Mouse (Mus musculus) myocyte (in vitro differentiated cells): ENCODE data around the gene Cmklr1. TPM values are rescaled to one million over a fixed set of nuclear protein-coding genes. Genes with fewer than 3 reads are reported as not detected.

Experiments
- H3K27me3 ChIP-seq: one replicate; pipeline ENCODE4 v1.6.1; 2011; ENCODE audit not compliant: control insufficient read depth, insufficient read depth, insufficient read length
- H3K36me3 ChIP-seq: one replicate; pipeline ENCODE4 v1.6.1; 2011; ENCODE audit not compliant: control insufficient read depth, insufficient read depth
- H3K4me2 ChIP-seq: one replicate; pipeline ENCODE4 v1.6.1; 2011; ENCODE audit warnings: low read depth, control low read depth
- H3K4me3 ChIP-seq: one replicate; pipeline ENCODE4 v1.5.1; 2011; ENCODE audit warnings: mild to moderate bottlenecking, control low read depth, moderate library complexity
- H3K79me2 ChIP-seq: one replicate; pipeline ENCODE4 v1.6.1; 2011; ENCODE audit not compliant: control insufficient read depth, insufficient read depth
- H3ac ChIP-seq: one replicate; pipeline ENCODE4 v1.6.1; 2011; ENCODE audit not compliant: control insufficient read depth, insufficient read length
- CEBPB ChIP-seq: IDR thresholded peaks from 2 replicates; pipeline ENCODE4 v1.6.1; 2011; ENCODE audit warnings: mild to moderate bottlenecking, moderate library complexity; ENCODE audit not compliant: poor library complexity, insufficient read depth, severe bottlenecking
- E2F4 ChIP-seq: IDR thresholded peaks from one replicate; pipeline ENCODE4 v1.6.1; 2011; ENCODE audit warnings: mild to moderate bottlenecking, control low read depth, moderate library complexity; ENCODE audit not compliant: insufficient read depth
- MAX ChIP-seq: IDR thresholded peaks from one replicate; pipeline ENCODE4 v1.6.1; 2011; ENCODE audit warnings: low read depth, mild to moderate bottlenecking, control low read depth
- MYOD1 ChIP-seq, 3 experiments: IDR thresholded peaks; one replicate each; pipeline ENCODE4 v1.6.1; 2011; ENCODE audit warnings: control low read depth in 2 of 3, low read depth in 2 of 3, mild to moderate bottlenecking in 2 of 3, moderate library complexity in 1 of 3; ENCODE audit not compliant: insufficient read length in 2 of 3, control insufficient read depth in 1 of 3
- MYOG ChIP-seq, 3 experiments: IDR thresholded peaks; one replicate each; pipeline ENCODE4 v1.6.1; 2011; ENCODE audit warnings: control low read depth in 2 of 3, low read depth in 2 of 3, mild to moderate bottlenecking in 2 of 3; ENCODE audit not compliant: insufficient read length in 2 of 3, control insufficient read depth in 1 of 3, insufficient read depth in 1 of 3
- POLR2A ChIP-seq: IDR thresholded peaks from one replicate; pipeline ENCODE4 v1.6.1; 2011; ENCODE audit warnings: low read depth, mild to moderate bottlenecking, control low read depth, moderate library complexity; ENCODE audit not compliant: insufficient read length
- POLR2AphosphoS2 ChIP-seq: IDR thresholded peaks from one replicate; pipeline ENCODE4 v1.6.1; 2011; ENCODE audit warnings: low read depth, control low read depth; ENCODE audit not compliant: insufficient read length
- REST ChIP-seq: IDR thresholded peaks from one replicate; pipeline ENCODE4 v1.6.1; 2011; ENCODE audit warnings: mild to moderate bottlenecking, control low read depth, moderate library complexity; ENCODE audit not compliant: insufficient read depth, insufficient read length
- SRF ChIP-seq: IDR thresholded peaks from one replicate; pipeline ENCODE4 v1.6.1; 2011; ENCODE audit warnings: low read depth; ENCODE audit not compliant: control insufficient read depth, insufficient read length
- TCF12 ChIP-seq: IDR thresholded peaks from one replicate; pipeline ENCODE4 v1.6.1; 2011; ENCODE audit warnings: mild to moderate bottlenecking, control low read depth; ENCODE audit not compliant: poor library complexity, insufficient read depth, severe bottlenecking
- TCF3 ChIP-seq: IDR thresholded peaks from one replicate; pipeline ENCODE4 v1.6.1; 2011; ENCODE audit warnings: low read depth, control low read depth; ENCODE audit not compliant: insufficient read length
- USF1 ChIP-seq: IDR thresholded peaks from one replicate; pipeline ENCODE4 v1.6.1; 2011; ENCODE audit warnings: low read depth, mild to moderate bottlenecking, control low read depth, moderate library complexity
- polyA plus RNA-seq: library from polyadenylated mRNA; unstranded; fragments of >200 nt; fragmentation: generic; extraction: Trizol; gene quantifications from one replicate; pipeline ENCODE4 v1.2.1, GENCODE M21; 2012; ENCODE audit warnings: missing spikeins

Gene Cmklr1
- polyA plus RNA-seq, 1 experiment = 14.1 TPM

DNA sequence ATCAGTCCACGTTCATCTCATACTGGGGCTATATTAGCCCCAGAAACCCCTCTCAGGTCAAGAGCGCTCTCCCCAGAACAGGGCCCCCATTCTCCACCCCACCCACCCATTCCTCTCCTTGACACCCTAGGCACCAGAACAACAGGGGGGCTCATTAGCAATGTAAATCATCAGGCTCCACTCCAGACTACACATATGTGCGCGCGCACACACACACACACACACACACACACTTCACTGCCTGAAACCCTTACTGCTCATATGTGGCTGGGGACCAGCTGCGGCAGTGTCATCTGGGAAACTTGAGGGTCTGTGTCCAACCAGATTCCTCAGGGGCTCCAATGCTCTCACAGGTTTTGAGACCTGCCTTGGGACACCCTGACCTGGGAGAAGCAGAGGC, 71.8 kb downstream of the Cmklr1 start:
- no peak overlapping the region for H3K4me2 ChIP-seq
- H3K27me3 ChIP-seq = peaks cover 43% of the 10 kb centered on the region
- no peaks in the 10 kb centered on the region for H3K79me2 ChIP-seq
- no peak overlapping the region for H3K4me3 ChIP-seq
- no peak for TF ChIP-seq USF1
- TF ChIP-seq POLR2A = no peak
- TF ChIP-seq SRF = no peak
- no peaks in the 10 kb centered on the region for H3K36me3 ChIP-seq
- H3ac ChIP-seq = no peak overlapping the region

GRCm38 (mm10) chr5:113577555-113577954, 72.7 kb downstream of the Cmklr1 start:
- H3K36me3 ChIP-seq = no peaks in the 10 kb centered on the region
- H3K4me2 ChIP-seq = peak overlapping the region; percentile 34
- peaks cover 51% of the 10 kb centered on the region for H3K27me3 ChIP-seq
- no peaks in the 10 kb centered on the region for H3K79me2 ChIP-seq
- TF ChIP-seq TCF12 (no peak), CEBPB (no peak), REST (no peak), MAX (no peak), TCF3 (no peak), USF1 (no peak), POLR2A (no peak), POLR2AphosphoS2 (no peak), SRF (no peak), E2F4 (no peak), MYOD1 (IDR thresholded peaks at IDR 0.05; ENCODE audit: control insufficient read depth in 1 of 3, insufficient read length in 2 of 3, low read depth in 2 of 3) (no peak), MYOG (IDR thresholded peaks at IDR 0.05; ENCODE audit: control insufficient read depth in 1 of 3, insufficient read depth in 1 of 3, insufficient read length in 2 of 3, low read depth in 2 of 3) (no peak)
- no peak overlapping the region for H3ac ChIP-seq
- no peak overlapping the region for H3K4me3 ChIP-seq

- no peak overlapping the region for H3K4me2 ChIP-seq
- no peaks in the 10 kb centered on the region for H3K36me3 ChIP-seq
- no peak overlapping the region for H3ac ChIP-seq
- H3K4me3 ChIP-seq = no peak overlapping the region
- H3K79me2 ChIP-seq = no peaks in the 10 kb centered on the region
- no peak for TF ChIP-seq MYOG (IDR thresholded peaks at IDR 0.05; ENCODE audit: control insufficient read depth in 1 of 3, insufficient read depth in 1 of 3, insufficient read length in 2 of 3, low read depth in 2 of 3)
- no peak for TF ChIP-seq E2F4
- no peak for TF ChIP-seq SRF
- no peak for TF ChIP-seq CEBPB
- no peak for TF ChIP-seq REST
- peaks cover 57% of the 10 kb centered on the region for H3K27me3 ChIP-seq
Observed at GRCm38 (mm10) chr5:113570056-113570717, 80.0 kb downstream of the Cmklr1 start.

- TF ChIP-seq TCF3 (no peak), MYOD1 (IDR thresholded peaks at IDR 0.05; ENCODE audit: control insufficient read depth in 1 of 3, insufficient read length in 2 of 3, low read depth in 2 of 3) (no peak), MAX (no peak), TCF12 (no peak), CEBPB (no peak), E2F4 (no peak), MYOG (IDR thresholded peaks at IDR 0.05; ENCODE audit: control insufficient read depth in 1 of 3, insufficient read depth in 1 of 3, insufficient read length in 2 of 3, low read depth in 2 of 3) (no peak), SRF (no peak), POLR2A (no peak), REST (no peak), USF1 (no peak)
- Histone ChIP-seq H3K27me3 (peaks cover 28% of the 10 kb centered on the region), H3K4me2 (no peak overlapping the region), H3ac (no peak overlapping the region), H3K36me3 (no peaks in the 10 kb centered on the region), H3K79me2 (no peaks in the 10 kb centered on the region), H3K4me3 (no peak overlapping the region)
Observed at GRCm38 (mm10) chr5:113565858-113566257, 84.4 kb downstream of the Cmklr1 start.

- no peak overlapping the region for H3K4me3 ChIP-seq
- peaks cover 25% of the 10 kb centered on the region for H3K27me3 ChIP-seq
- no peaks in the 10 kb centered on the region for H3K36me3 ChIP-seq
- H3ac ChIP-seq = no peak overlapping the region
- TF ChIP-seq REST (no peak), MAX (no peak), USF1 (no peak), SRF (no peak), POLR2A (no peak), CEBPB (no peak)
- no peaks in the 10 kb centered on the region for H3K79me2 ChIP-seq
- H3K4me2 ChIP-seq = no peak overlapping the region
Observed at GRCm38 (mm10) chr5:113565101-113565854, 84.9 kb downstream of the Cmklr1 start.
